Mouse (Mus musculus) ES-CJ7 (cell line): ENCODE data around the gene Tada2b.

Experiments
- DNase-seq: peaks from one replicate; pipeline ENCODE4 v3.0.0; 2011; ENCODE audit warnings: low read depth, low spot score

The Tada2b gene

DNA sequence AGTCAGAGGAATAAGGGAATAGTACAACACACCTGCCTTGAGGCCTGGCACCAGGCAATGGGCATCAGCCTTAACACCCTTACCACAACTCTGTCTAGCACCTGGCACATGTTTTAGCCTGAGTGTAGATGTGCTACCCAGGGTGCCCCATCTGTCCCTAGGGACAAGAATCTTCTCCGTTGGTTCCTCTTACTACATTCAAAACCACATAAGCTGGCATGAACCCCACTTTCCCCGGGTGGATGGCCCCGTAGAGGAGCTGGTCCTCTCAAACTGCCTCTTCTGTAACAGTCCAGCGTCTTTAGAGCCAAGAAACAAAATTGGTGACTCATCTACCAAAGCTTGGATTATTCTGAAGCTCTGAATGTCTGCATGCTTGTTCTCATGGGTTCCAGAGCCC, 3.7 kb downstream of the Tada2b start:
- no peak for DNase-seq

DNA sequence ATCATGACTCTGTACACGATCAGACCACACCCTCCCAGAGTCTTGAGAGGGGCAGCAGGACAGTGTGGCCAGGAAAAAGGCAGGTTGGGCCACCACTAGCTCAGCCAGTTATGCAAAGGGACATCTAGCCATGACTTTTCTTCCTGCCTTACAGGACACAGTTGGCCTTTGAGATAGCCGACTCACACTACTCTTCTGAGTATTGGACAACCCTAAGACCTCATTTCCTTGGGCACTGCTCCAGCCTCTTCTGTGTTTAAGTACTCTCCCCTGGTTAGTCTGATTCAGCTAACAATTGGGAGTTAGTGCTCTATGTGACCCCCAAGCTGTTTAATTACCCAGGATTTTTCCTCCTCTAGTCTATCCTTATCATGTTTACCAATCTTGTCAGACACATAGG, 4.3 kb downstream of the Tada2b start:
- no peak for DNase-seq

DNA sequence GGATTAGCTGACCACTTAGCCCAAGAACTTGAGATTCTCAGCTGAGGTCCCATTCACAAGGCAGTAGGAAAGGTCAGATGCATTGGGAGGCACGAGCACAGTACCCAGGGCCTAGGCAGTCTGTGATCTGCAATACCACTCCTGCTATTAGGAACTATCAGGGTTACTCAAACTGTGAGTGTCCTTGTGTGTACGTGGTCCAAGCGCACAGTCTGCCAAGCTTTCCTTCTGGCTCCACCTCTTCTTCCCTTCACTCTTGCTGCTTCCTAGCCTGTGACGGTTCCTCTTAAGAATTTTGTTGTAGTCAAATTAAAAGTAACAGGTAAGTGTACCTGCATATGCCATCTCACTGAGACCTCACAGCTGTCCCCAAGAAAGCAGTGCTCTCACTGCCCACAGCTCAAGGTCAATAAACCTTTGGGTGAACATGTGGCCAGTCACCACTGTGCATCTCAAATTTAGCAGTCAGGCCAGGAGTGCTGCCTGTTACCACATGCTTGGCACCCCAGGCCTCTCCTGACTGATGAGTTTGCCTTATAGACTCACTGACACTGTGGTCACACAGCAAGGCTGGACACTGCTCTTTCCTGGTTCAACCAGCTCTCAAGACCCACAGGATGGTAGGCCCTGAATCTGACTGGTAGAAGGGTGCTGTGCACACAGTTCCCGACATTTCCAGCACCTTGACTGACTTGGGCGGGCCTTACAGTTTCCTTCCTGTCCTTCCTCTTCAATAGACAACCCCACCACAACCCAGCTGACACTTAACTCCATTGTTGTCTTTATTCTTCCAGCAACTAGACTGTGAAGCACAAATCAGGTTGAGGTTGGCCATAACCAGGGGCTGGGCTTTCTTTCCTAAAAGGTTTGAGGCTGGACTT, 5.3 kb downstream of the Tada2b start:
- no peak for DNase-seq

DNA sequence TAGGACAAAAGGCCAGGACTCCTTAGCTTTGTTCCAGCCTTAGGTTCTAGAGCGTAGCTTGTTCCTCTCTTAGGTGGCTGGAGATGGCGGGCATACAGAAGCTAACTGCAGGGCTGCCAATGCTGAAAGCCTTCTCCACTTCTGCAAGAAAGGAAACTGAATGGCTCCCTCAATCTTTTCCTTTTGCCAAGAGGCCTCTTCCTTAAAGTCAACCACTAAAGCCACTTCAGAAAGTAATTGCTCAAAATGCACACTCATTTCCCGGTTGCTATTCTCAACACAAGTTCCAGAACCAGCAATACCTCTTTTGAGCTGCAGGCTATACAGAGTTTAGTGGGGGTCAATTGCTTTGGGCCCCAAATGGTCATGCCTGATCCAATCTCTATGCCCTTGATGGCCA, 6.6 kb downstream of the Tada2b start:
- DNase-seq = no peak

DNA sequence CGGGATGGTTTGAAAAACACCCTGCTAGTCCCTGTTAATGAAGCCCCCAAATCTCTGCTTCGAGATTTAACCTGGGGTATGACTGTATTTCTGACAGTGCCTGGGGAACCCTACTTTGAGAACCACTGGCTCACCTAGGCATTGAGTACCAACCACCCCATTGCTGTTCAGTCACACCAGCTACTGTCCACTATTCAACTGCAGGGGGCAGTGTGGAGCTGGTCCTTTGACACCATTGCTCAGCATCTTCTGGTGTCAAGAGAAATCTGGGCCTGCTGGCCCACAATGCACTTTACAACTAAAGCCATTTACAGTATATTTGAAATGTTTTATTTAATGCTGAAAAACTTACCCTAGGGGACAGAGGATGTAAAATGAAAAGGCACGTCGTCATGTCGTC, 9.8 kb downstream of the Tada2b start:
- DNase-seq = peak; percentile 79

DNA sequence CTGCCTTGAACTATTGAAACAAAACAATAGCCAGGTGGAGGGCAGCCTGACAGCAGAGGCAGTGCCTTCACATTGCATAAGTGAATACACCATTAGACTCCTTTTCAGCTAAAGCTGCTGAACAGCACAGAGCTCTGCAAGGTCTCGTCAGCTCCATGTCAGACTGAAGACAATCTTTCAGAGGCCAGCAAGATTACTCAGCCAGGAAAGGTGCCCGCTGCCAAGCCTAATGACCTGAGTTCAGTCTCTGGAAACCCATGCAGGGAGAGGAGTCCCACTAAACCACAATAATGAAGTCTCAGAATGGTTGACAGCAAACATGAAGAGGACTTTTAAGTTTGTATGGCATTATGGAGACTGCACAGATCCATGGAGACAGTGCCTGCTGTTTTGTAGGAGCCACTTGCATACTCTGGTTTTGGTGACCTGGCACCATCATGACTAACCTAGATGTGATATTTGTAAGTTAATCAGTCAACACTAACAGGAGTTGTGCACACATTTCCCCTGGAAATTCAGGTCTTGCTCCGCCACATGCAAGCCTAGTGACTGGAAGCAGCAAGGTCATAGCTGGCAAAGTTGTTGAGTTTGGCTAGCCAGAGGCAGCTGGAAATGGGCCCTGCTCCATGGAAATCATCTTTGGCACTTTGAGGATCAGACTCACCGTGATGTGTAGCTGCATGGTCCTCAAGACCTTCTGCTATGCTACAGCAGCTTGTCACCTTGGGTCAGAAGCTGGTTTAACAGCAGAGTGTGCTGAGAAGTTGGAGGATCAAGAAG, 11.0 kb downstream of the Tada2b start:
- no peak for DNase-seq

DNA sequence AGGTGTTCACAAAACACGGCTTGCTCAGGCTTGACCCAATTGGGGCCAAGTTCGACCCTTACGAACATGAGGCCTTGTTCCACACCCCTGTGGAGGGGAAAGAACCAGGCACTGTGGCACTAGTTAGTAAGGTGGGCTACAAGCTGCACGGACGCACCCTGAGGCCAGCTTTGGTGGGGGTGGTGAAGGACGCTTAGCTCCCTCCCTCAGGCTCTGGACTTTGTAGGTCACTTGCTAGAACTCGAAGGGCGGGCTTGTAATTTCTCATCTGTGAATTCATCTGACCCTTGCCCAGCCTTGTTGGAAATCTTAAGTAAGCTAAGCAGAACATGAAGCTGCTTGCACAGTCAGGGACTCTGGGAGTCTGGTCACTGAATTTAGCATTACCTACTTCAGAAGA, 12.9 kb downstream of the Tada2b start:
- no peak for DNase-seq

DNA sequence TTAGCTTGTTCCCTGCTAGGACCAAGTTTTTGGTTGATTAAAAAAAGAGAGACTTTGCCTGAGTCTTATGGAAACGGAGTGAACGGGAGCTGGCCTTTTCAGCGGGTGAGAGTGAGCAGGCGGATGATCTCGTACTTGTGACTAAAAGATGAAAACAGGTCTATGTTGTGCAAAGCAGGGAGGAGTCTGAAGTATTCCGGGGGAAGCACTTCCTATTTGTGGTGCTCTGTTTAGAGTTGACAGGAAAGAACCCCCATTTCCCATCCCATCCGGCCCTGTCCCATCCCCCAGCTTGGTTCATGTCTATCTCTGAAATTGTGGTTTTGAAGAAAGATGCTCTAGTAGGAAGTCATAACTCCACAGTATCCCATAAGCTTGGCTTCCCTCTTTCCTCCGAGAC, 18.2 kb downstream of the Tada2b start:
- DNase-seq = no peak

DNA sequence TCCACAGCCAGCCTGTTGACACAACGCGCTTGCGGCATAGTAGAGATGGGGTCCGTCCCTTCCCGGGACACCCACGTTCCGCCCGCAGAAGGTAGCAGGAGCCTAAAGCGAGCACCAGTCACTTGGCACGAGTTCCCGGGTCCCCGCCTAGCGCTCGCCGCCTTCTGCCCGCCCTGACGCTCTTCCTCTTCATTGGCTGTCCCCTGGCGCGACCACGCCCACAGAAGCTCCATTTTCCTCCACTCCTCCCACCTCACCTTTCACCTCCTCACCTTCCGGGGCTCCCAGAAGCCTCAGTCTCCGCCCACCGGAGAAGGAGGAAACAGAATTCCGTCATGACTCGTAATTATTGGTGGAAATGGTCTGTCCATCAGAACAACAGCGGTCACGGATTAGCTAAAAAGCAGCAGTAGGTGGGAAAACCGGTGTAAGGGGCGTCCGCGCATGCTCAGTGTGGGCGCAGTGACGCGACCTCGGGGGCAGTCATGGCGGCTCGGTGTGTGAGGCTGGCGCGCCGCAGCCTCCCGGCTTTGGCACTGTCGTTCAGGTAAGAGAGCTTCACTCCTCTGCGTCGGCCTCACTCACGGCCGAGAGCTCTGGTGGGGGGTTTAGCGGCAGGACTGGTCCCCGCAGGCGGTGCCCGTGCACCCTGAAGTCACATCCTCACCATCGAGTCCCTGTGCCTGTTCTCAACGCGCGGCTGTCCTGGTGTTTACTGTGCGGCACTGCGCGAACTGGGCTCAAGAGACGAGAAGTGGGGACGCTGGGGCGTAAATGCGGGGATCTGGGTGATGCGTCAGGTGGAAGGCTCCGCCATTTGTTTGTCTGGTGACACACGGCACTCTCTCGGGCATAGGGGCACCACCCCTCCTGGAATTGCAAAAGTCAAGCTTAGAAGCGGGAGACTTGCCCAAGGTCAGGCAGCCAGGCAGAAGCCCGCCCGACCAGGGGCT, 19.1 kb downstream of the Tada2b start, which contains the start of gene Grpel1:
Grpel1 (plus strand) TSS at position 290 of the 953 bp plus-strand sequence.
- DNase-seq = peak; percentile 100

DNA sequence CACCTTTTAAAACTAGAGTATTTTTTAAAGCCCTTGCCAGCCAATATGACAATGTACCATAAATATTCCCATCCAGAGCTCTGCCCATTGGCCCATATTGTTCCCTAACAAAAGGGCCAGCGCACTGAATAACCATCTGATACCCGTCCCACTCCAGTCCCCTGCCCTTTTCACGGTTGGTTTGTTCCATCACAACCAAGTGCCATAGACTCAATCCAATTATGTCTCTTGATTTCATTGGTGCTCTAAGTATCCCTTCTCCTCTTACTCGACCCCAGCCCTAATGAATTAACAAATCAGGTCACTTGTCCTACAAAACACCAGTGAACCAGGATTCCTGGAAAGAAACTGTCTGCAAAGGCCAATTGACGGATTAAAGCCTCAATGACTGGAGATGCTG, 20.7 kb downstream of the Tada2b start:
- no peak for DNase-seq

DNA sequence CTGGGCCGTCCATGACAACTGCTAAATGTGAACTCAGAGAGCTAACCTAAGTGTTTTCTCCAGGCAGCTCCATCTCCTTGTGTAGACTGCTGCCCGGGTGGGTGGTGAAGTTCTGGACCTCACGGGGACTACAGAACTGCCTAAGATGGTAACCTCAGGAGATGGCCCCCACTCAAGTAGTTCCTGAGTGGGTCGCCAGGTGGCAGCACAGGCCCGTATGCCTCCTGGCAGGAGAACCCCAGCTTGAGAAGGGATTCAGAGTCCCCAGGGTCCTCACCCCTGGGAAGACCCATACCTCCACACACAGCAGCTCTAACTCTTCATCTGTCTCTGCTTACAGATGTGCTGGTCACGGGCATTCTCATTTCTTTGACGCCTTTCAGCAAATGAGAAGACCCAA, 21.3 kb downstream of the Tada2b start:
- peak; percentile 69 for DNase-seq

DNA sequence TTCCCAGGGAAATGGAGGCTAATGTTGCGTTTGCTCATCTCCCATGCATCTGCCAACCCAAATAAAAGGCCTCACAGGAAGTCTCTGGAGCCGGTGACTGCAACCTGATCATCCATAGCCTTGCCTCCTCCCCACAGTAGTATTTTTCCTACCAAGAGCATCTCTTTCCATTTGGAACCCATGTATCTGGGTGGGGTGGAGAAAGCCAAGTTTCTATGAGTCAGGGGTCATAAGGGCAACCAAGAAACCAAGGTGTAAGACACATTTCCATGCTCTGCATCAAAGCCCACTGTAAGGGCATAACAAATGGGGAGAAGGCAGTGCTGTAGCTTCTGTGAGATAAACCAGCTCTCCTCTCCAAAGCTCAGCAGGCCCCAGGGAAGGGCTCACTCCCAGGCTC, 22.9 kb downstream of the Tada2b start:
- no peak for DNase-seq

DNA sequence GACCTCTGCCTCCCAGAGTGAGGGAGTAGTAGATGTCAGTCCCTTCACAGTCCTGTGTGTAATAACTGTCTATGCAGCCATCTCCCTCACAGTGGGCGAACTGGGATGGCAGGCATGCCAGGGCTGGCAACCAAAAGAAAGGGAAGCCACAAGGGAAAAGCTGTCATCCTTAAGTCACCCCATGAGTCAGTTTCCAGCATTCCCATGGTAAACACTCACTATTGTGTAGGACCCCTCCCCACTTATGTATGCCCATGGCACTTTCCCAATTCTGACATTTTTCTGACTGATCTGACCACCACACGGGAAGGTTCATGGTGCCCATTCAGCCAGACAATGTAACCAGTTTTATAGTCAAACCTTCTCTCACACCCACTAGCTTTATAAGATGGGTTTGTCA, 23.4 kb downstream of the Tada2b start:
- DNase-seq = no peak

DNA sequence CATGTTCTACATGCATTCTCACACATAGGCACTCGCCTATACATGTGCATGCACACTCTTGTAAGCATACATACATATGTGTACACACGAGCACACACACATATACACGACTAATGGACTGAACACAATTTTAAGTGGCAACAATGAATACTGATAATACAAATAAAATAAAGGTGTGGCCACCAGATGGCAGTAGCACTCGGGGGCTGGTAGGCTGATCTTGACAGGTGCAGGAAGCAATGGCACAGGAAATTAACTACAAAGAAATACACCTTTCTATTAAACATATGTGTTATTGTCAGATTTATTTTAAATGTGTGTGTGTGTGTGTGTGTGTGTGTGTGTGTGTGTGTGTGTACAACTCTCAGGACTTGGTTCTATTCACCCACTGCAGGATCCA, 25.2 kb downstream of the Tada2b start:
- peak; percentile 44 for DNase-seq

DNA sequence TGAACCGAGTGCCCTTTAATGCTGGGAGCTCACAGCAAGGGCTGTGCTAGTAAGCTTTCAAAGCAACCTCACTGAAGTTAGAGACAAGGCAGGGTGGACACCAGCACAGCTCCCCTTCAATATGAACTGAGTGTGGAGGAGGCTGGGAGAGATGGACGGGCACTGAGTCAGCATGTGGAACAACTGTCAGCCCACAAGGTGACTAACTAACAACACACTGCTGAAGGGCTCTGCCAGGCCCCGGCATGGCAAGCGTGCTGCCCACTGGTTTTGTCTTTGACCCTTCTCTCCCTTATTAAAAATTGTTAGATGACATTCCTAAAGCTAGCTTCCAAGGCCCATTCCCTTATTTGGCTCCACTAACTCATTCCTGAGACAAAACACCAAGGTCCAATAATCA, 26.4 kb downstream of the Tada2b start:
- DNase-seq = no peak

DNA sequence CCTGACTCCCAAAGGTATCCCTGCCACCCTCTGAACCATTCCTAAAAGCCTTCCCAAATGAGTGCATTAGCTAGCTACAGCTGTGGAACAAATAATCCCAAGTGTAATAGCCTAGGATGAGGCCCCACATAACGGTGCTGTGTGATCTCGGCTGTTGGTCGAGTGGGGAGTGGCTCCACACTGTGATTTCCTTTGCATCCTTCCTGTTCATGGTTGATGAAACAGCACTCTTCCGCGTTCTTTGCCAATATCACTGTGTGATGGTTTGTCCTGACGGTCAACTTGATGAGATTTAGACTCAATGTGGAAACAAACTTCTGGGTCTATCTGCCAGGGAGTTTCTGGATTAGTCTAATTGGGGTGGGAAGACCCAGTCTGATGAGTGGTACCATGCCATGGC, 31.3 kb downstream of the Tada2b start:
- DNase-seq = no peak

DNA sequence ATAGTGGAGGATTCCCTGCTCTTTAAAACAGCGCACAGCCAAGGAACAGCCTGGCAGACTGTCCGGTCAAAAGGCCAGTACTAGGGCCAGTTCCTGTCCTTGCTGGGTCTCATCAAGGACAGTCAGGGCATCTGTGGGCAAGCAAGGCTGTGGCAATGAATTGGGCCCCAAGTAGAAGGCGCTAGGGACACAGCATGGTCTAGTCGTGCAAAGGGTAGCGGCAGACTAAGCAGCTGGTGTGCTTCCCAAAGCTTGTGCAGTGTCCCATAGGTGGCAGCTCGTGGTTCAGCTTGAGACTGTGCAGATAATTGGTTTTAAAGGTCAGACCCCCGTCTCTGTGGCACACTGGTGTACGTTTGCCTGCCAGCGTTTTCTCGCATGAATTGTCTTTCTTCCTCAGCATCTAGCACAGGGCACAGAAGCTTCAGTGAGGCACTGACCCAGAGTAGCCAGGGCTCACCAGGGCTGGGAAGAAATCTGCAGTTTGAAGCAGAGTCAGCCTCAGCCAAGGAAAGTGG, 32.2 kb downstream of the Tada2b start:
- no peak for DNase-seq

DNA sequence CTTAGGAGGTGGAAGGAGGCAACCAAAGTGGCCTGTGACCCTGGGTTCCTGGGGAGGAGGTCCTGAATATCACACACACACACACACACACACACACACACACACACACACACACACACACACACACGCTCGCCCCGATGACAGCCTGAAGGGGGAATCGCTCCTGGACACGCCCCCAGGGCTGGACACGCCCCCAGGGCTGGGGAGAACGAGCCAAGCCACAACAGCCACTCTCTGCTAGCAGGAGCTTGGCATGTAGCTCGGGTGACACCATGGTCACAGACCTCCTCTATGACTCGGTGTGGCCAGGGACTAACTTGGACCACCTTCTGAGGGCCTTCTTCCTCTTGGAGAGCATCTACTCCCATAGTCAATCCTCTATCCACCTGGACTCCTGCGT, 33.0 kb downstream of the Tada2b start:
- no peak for DNase-seq

DNA sequence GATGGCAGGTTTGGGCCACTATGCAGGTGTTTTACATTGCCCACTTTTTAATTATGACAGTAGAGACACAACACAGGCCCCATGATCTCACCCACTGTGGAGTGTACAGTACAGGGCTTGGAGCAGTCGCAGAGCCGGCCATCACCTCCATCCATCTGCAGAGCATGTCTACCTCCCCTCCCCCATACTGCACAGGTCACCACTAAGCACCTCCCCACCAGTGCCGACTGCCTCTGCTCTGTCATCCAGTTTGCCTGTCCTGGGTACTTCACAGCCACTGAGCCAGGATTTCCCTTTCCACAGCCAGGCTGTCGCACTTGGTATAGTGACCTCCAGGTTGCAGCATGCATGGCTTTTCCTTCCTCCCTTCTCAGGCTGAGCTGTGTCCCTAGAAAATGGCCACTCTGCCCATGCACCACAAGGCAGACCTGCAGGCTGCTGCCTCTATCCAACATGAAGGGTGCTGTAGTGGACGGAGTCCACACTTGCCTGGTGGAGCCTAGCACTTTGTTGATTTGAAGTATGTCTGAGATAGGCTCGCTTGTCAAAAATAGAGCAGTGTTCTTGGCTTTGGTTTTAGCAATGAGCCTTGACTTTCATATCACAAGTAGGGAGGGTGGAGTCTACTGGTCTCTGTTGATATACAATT, 34.3 kb downstream of the Tada2b start:
- no peak for DNase-seq

DNA sequence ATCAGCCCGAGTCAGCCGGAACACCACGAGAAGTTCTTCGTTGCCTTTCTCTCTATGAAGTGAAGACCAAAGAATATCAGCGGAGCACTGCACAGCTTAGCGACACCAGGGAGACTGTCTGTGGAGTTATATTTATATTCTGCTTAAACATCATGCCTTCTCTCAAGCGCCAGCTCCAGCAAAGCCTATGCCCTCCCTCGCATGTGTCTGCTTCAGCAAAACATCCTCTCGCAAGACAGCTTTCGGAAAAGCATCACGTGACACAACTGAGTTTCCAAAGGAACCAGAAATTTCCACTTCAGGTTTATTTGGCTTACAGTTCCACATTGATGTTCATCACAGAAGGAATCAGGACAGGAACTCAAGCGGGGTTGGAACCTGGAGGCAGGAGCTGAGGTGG, 36.2 kb downstream of the Tada2b start:
- no peak for DNase-seq
